Mouse (Mus musculus): Measurements from ENCODE around the gene Ampd2. TPM values are rescaled to one million over a fixed set of nuclear protein-coding genes. Genes with fewer than 3 reads are reported as not detected.

Ampd2 gene
- polyA plus RNA-seq, 1 experiment, result 135 TPM

- H3K4me3 ChIP-seq (replicated peaks; ENCODE audit: insufficient read depth, low read depth, low read length), result no peak overlapping the region
- no peak for DNase-seq
- H3K27ac ChIP-seq (ENCODE audit: insufficient read depth, low read length), result no peak overlapping the region
- WGBS, result 16% methylated on average over 5 of the region's 5 CpGs
- H3K27me3 ChIP-seq (ENCODE audit: control insufficient read depth, insufficient read depth, low read length), result no peaks in the 10 kb centered on the region
- TF ChIP-seq POLR2A (IDR thresholded peaks at IDR 0.05; ENCODE audit: borderline replicate concordance, insufficient read depth, low read length) (no peak), CTCF (IDR thresholded peaks at IDR 0.05; ENCODE audit: borderline replicate concordance, insufficient read depth, low read depth, low read length) (no peak)
- H3K4me1 ChIP-seq (ENCODE audit: control insufficient read depth, insufficient read depth, low read length), result no peaks in the 10 kb centered on the region
Measured at GRCm38 (mm10) chr3:108033156-108033555, 53.3 kb downstream of the Ampd2 start.

DNA sequence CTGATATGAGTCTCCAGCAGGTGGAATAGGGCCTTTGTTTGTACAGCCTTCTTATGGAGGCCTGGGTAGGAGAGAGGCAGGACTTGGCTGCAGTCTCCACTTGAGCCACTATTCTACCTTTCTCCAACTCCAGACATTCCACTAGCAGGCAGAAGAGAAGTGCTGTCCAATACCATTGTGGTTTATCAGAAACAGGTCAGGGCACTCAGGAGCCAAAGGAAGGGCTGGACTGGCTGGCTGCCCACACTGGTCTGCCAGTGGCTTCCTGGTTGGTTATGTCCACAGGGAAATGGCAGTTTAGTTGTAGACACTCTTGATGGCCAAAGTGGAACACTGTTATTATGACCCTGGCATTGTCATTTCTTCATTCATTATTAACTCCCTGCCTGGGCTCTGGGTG, 54.3 kb downstream of the Ampd2 start:
- no peak for TF ChIP-seq POLR2A (IDR thresholded peaks at IDR 0.05; ENCODE audit: borderline replicate concordance, insufficient read depth, low read length)
- TF ChIP-seq CTCF (IDR thresholded peaks at IDR 0.05; ENCODE audit: borderline replicate concordance, insufficient read depth, low read depth, low read length), result no peak

GRCm38 (mm10) chr3:108028641-108029365, 57.6 kb downstream of the Ampd2 start:
- H3K27me3 ChIP-seq (ENCODE audit: control insufficient read depth, insufficient read depth, low read length), result no peaks in the 10 kb centered on the region
- WGBS, result 69% methylated on average over 4 of the region's 4 CpGs
- TF ChIP-seq POLR2A (IDR thresholded peaks at IDR 0.05; ENCODE audit: borderline replicate concordance, insufficient read depth, low read length), result no peak
- no peak for TF ChIP-seq CTCF (IDR thresholded peaks at IDR 0.05; ENCODE audit: borderline replicate concordance, insufficient read depth, low read depth, low read length)
- DNase-seq, result no peak
- no peak overlapping the region for H3K27ac ChIP-seq (ENCODE audit: insufficient read depth, low read length)
- H3K4me3 ChIP-seq (replicated peaks; ENCODE audit: insufficient read depth, low read depth, low read length), result no peak overlapping the region
- no peaks in the 10 kb centered on the region for H3K4me1 ChIP-seq (ENCODE audit: control insufficient read depth, insufficient read depth, low read length)

More for the DNA sequence above, 54.3 kb downstream of the Ampd2 start:
- H3K4me3 ChIP-seq (replicated peaks; ENCODE audit: insufficient read depth, low read depth, low read length), result no peak overlapping the region
- no peak overlapping the region for H3K27ac ChIP-seq (ENCODE audit: insufficient read depth, low read length)
- no peaks in the 10 kb centered on the region for H3K27me3 ChIP-seq (ENCODE audit: control insufficient read depth, insufficient read depth, low read length)
- H3K4me1 ChIP-seq (ENCODE audit: control insufficient read depth, insufficient read depth, low read length), result no peaks in the 10 kb centered on the region
- no peak for DNase-seq

DNA sequence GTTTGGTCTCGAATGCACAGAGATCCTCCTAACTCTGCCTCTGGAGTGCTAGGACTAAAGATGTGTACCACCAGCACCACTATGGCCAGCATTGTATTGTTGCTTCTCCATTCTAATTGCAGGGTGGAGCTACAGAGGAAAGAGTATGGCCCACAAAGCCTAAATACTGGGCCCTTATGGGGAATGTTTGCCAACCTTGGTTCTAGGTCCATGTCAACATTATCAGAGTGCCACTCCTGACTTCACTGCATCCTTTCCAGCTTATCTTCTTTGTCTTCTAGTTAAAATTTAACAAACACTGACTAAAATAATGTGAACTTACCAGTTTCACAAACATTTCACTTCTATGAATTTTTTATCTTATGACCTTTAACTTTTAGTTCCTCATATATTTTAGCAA, 59.9 kb downstream of the Ampd2 start:
- no peak for DNase-seq
- no peak overlapping the region for H3K4me3 ChIP-seq (replicated peaks; ENCODE audit: insufficient read depth, low read depth, low read length)
- no peaks in the 10 kb centered on the region for H3K27me3 ChIP-seq (ENCODE audit: control insufficient read depth, insufficient read depth, low read length)
- no peak overlapping the region for H3K27ac ChIP-seq (ENCODE audit: insufficient read depth, low read length)
- WGBS, result 95% methylated on average over 1 of the region's 1 CpGs
- TF ChIP-seq POLR2A (IDR thresholded peaks at IDR 0.05; ENCODE audit: borderline replicate concordance, insufficient read depth, low read length), result no peak
- TF ChIP-seq CTCF (IDR thresholded peaks at IDR 0.05; ENCODE audit: borderline replicate concordance, insufficient read depth, low read depth, low read length), result no peak
- H3K4me1 ChIP-seq (ENCODE audit: control insufficient read depth, insufficient read depth, low read length), result no peaks in the 10 kb centered on the region

DNA sequence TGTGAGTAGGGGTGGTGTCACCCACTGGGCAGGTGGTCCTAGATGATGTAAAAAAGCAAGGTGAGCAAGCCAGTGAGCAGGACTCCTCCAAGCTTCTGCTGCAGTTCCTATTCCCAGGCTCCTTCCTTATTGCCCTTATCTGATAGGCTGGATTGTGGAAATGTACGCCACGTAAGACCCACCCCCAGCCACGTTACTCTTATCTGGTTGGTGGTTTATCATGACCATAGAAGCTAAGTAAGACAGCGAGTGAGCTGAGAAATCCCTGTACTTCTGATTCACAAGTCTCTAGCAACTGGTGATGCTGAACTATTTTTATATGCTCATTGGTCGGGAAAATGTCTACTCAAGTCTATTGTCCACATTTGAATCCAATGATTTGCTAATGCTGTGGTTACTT, 60.4 kb downstream of the Ampd2 start:
- no peaks in the 10 kb centered on the region for H3K4me1 ChIP-seq (ENCODE audit: control insufficient read depth, insufficient read depth, low read length)
- H3K4me3 ChIP-seq (replicated peaks; ENCODE audit: insufficient read depth, low read depth, low read length), result no peak overlapping the region
- DNase-seq, result no peak
- no peaks in the 10 kb centered on the region for H3K27me3 ChIP-seq (ENCODE audit: control insufficient read depth, insufficient read depth, low read length)
- H3K27ac ChIP-seq (ENCODE audit: insufficient read depth, low read length), result no peak overlapping the region
- TF ChIP-seq POLR2A (IDR thresholded peaks at IDR 0.05; ENCODE audit: borderline replicate concordance, insufficient read depth, low read length), result no peak
- no peak for TF ChIP-seq CTCF (IDR thresholded peaks at IDR 0.05; ENCODE audit: borderline replicate concordance, insufficient read depth, low read depth, low read length)
- WGBS, result 84% methylated on average over 5 of the region's 5 CpGs

DNA sequence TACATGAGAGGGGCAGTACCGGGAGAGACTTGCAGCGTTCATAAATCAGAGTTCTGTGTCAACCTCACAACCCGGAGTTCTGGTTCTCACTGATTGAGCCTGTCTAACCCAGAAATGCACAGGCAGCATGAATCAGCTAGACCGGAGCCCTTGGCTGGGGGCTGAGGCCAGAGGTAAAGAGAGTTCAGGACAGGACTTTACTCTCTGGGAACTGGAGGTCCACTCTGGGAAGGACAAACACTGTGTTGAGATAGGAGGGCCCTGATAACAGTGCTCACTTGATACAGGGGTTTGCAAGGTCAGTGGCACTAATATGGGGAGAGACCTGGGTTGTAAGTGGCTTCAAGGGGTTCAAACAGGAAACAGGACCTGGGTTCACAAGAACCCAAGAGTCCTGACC, 61.1 kb downstream of the Ampd2 start:
- Histone ChIP-seq H3K27ac (ENCODE audit: insufficient read depth, low read length) (no peak overlapping the region), H3K4me1 (ENCODE audit: control insufficient read depth, insufficient read depth, low read length) (no peaks in the 10 kb centered on the region), H3K27me3 (ENCODE audit: control insufficient read depth, insufficient read depth, low read length) (no peaks in the 10 kb centered on the region), H3K4me3 (replicated peaks; ENCODE audit: insufficient read depth, low read depth, low read length) (no peak overlapping the region)
- 89% methylated on average over 4 of the region's 4 CpGs for WGBS
- TF ChIP-seq CTCF (IDR thresholded peaks at IDR 0.05; ENCODE audit: borderline replicate concordance, insufficient read depth, low read depth, low read length) (no peak), POLR2A (IDR thresholded peaks at IDR 0.05; ENCODE audit: borderline replicate concordance, insufficient read depth, low read length) (no peak)
- DNase-seq, result no peak

Other genes starting within 250 kb of the Ampd2 start
- 0.05 TPM in 2 replicates for gene Eps8l3, start 209.4 kb downstream of the Ampd2 start, polyA plus RNA-seq (2012; rRNA removed)
- 252 and 282 TPM in 2 replicates for gene Gstm5, start 190.8 kb downstream of the Ampd2 start, polyA plus RNA-seq (2012; rRNA removed)
- 45.9 and 53.9 TPM in 2 replicates for gene Gstm7, start 154.8 kb downstream of the Ampd2 start, polyA plus RNA-seq (2012; rRNA removed)
- 4.1 and 4.6 TPM in 2 replicates for gene Gstm6, start 142.9 kb downstream of the Ampd2 start, polyA plus RNA-seq (2012; rRNA removed)
- not detected in 2 replicates for gene Gstm3, start 117.4 kb downstream of the Ampd2 start, polyA plus RNA-seq (2012; rRNA removed)
- 3.9 and 5.7 TPM in 2 replicates for gene Gstm2, start 100.2 kb downstream of the Ampd2 start, polyA plus RNA-seq (2012; rRNA removed)
- gene Gstm1, start 68.7 kb downstream of the Ampd2 start, polyA plus RNA-seq (2012; rRNA removed), result 323 and 346 TPM in 2 replicates
- 11.3 and 11.8 TPM in 2 replicates for gene Gstm4, start 41.8 kb downstream of the Ampd2 start, polyA plus RNA-seq (2012; rRNA removed)
- 0.11 and 0.47 TPM in 2 replicates for gene Gnat2, start 6.1 kb upstream of the Ampd2 start, polyA plus RNA-seq (2012; rRNA removed)
- 25.6 and 27.4 TPM in 2 replicates for gene Gnai3, start 59.5 kb upstream of the Ampd2 start, polyA plus RNA-seq (2012; rRNA removed)
- 6.2 and 6.5 TPM in 2 replicates for gene Gpr61, start 68.2 kb upstream of the Ampd2 start, polyA plus RNA-seq (2012; rRNA removed)
- 50.8 and 53.5 TPM in 2 replicates for gene Amigo1, start 99.7 kb upstream of the Ampd2 start, polyA plus RNA-seq (2012; rRNA removed)
- 13.1 and 13.8 TPM in 2 replicates for gene Cyb561d1, start 114.6 kb upstream of the Ampd2 start, polyA plus RNA-seq (2012; rRNA removed)
- gene Atxn7l2, start 124.3 kb upstream of the Ampd2 start, polyA plus RNA-seq (2012; rRNA removed), result 25.9 and 26.9 TPM in 2 replicates
- 2.4 TPM in 2 replicates for gene Sypl2, start 140.0 kb upstream of the Ampd2 start, polyA plus RNA-seq (2012; rRNA removed)
- gene Psma5, start 170.3 kb upstream of the Ampd2 start, polyA plus RNA-seq (2012; rRNA removed), result 111 and 112 TPM in 2 replicates
- 88.7 and 94.4 TPM in 2 replicates for gene Sort1, start 197.4 kb upstream of the Ampd2 start, polyA plus RNA-seq (2012; rRNA removed)

Measured in cerebellum, adult 2 months (tissue).